Mouse (Mus musculus): ENCODE results near the gene Cyp19a1. TPM values are rescaled to one million over a fixed set of nuclear protein-coding genes. Genes with fewer than 3 reads are reported as not detected.

Gene Cyp19a1
- total RNA-seq, 2 experiments from 2014 or later = 0.14 to 0.16 TPM

DNA sequence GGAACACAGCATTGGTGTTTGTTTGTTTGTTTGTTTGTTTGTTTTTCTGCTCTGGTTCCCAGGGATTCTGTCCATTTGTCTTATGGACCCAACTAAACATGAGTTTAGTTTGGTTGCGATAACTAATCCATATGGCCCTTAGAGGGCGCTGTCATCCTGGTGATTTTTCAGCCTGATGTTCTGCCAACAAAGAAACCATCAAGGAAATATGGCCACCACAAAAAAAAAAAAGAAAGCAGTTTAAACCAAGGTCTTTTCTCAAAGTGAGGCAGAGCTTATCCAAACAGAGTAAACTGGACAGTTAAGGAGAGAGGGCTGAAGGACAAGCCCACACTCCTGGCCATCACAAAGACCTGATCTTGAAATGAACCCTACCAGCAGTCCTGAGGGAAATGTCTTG is 86.6 kb downstream of the Cyp19a1 start:
- peak; percentile 67 for DNase-seq
- intact Hi-C loops (cut with DNase I) = loop anchor here (5.0 kb wide), 1 partner anchor 156 kb away; no protein-coding TSS in a partner anchor

DNA sequence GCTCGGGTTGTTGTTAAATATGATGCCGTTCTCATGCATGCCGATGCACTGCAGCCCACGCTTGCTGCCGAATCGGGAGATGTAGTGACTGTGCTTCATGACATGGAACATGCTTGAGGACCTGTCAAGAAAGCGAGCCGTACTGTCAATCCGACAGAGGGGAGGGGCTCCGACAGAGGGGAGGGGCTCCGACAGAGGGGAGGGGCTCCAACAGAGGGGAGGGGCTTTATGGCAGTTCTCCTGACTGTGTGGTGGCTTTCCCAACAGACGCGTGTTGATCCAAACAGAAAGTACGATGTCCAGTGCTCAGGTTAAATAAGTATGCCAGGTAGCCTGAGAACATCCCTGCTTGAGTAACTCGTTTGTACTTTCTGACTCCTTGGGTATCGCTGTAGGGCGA is 87.7 kb downstream of the Cyp19a1 start:
- no peak for DNase-seq
- intact Hi-C loops (cut with DNase I) = loop anchor here (5.0 kb wide), 1 partner anchor 157 kb away; no protein-coding TSS in a partner anchor

DNA sequence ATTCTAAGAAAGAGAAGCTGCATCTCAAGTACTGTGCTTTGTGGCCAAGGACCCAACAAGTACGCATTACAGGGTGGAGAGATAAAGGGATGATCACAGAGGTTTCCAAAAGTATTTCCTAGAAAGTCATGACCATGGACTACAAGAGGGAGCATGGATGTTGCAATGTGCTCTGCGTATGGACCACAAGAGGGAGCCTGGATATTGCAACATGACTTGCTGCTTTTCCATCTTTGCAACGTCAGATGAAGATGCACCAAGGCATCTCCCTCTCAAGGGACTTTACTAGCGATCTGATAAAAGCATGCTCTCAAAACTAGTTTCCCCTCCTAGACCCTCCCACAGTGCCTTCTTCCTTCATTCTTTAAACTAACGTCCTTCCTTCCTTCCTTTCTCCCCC is 98.4 kb downstream of the Cyp19a1 start:
- intact Hi-C loops (cut with DNase I) = loop anchor here (5.0 kb wide), 1 partner anchor 168 kb away; no protein-coding TSS in a partner anchor
- peak; percentile 23 for DNase-seq

DNA sequence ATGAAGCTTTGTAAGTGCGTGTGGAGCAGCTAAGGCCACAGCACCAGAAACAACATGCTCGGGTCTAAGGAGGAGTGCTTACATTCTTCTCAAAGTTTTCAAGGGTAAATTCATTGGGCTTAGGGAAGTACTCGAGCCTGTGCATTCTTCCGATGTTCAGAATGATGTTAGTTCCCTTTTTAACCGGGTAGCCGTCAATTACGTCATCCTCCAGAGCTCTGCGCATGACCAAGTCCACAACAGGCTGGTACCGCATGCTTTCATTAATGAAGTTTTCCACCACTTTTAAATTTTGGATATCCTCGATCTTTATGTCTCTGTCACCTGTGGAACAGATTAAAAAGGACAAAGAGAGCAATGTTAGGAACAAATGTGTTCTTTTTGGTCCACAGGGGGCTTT is 99.5 kb downstream of the Cyp19a1 start:
- intact Hi-C loops (cut with DNase I) = loop anchor here (5.0 kb wide), 1 partner anchor 169 kb away; no protein-coding TSS in a partner anchor
- no peak for DNase-seq

DNA sequence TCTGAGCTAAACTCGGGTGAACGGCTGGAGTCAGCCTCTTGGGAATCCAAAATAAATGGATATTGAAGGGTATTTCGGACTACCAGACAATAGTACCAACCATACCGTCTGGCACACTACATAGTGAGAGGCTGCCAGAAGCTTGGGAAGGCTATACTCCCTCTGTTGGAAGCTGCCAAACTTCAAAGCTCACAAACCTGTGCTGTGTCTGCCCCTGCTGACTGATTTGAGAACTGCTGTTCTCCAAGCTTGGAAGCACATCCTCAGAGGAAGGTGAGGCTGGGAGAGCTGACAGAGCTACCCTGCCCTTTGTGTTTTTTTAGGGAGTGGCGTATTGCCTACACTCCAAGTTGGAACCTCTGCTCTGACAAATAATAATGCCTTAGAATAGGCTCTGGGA is 104.8 kb downstream of the Cyp19a1 start:
- DNase-seq = no peak
- intact Hi-C loops (cut with DNase I) = no loop called here

DNA sequence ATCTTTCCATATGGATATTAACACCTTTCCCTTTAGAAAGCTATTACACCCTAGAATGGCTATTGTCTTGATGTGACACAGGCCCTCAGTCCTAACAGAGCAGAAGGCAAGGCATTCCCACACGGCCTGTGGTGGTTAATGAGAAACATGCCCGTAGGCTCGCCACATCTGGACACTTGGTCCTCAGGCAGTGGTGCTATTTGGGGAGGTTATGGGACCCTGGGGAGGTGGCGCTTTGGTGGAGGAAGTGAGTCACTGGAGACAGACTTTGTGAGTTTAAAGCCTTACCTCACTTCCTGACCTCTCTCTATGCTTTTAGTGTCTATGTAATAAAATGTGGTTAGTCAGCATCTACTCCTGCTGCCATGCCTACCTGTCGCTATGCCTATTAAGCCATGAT is 114.2 kb downstream of the Cyp19a1 start:
- DNase-seq = no peak
- intact Hi-C loops (cut with DNase I) = no loop called here

DNA sequence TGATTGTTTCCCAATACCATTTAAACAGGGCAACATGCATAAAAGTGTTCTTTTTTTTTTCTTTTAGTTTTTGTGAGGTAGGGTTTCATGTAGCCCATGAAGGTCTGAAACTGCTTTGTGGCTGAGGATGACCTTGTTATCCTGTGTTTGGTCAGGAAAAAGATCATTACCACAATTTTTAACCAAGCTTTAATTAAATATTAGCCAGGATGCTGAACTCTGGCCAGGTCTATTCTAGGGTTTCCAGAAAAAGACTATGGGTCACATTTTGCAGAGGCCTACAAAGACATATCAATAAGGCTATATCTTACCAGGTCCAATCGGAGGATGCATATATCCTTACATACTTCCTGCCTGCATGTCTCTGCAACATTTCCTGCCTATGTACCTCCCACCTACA is 128.7 kb downstream of the Cyp19a1 start:
- intact Hi-C loops (cut with DNase I) = no loop called here

More for the DNA sequence above, 128.7 kb downstream of the Cyp19a1 start:
- no peak for DNase-seq

Other genes starting within 250 kb of the Cyp19a1 start
- 1 to 10 TPM; 2.9 to 4.0 TPM for gene Tnfaip8l3, start 199.7 kb downstream of the Cyp19a1 start, total RNA-seq (2021)
- under 1 TPM; 0.42 to 0.46 TPM for gene Gldn, start 18.4 kb upstream of the Cyp19a1 start, total RNA-seq (2021)
- 100 to 1,000 TPM; 168 to 174 TPM for gene Dmxl2, start 233.5 kb upstream of the Cyp19a1 start, total RNA-seq (2021)